Mouse (Mus musculus): Measurements from ENCODE around the gene Gm11639.

Gene Gm11639

GRCm38 (mm10) chr11:104685548-104685947 lies at the start of gene Gm11639:
Gene Gm11639 (plus strand): TSS chr11:104685707.
- in situ Hi-C loops (cut with MboI; ENCODE audit: unreplicated experiment in 2 of 2), result no loop called here

- in situ Hi-C loops (cut with MboI; ENCODE audit: unreplicated experiment in 2 of 2), result no loop called here
Measured at GRCm38 (mm10) chr11:104637010-104637409, 48.5 kb upstream of the Gm11639 start.

GRCm38 (mm10) chr11:104638006-104638405 lies 47.5 kb upstream of the Gm11639 start:
- in situ Hi-C loops (cut with MboI; ENCODE audit: unreplicated experiment in 2 of 2), result no loop called here

GRCm38 (mm10) chr11:104638906-104639305 lies 46.6 kb upstream of the Gm11639 start:
- in situ Hi-C loops (cut with MboI; ENCODE audit: unreplicated experiment in 2 of 2), result no loop called here

GRCm38 (mm10) chr11:104639634-104640033 lies 45.9 kb upstream of the Gm11639 start:
- in situ Hi-C loops (cut with MboI; ENCODE audit: unreplicated experiment in 2 of 2), result no loop called here

GRCm38 (mm10) chr11:104640894-104641293 lies 44.6 kb upstream of the Gm11639 start:
- in situ Hi-C loops (cut with MboI; ENCODE audit: unreplicated experiment in 2 of 2), result no loop called here

- in situ Hi-C loops (cut with MboI; ENCODE audit: unreplicated experiment in 2 of 2), result no loop called here
Measured at GRCm38 (mm10) chr11:104643236-104643635, 42.3 kb upstream of the Gm11639 start.

- in situ Hi-C loops (cut with MboI; ENCODE audit: unreplicated experiment in 2 of 2), result loop anchor here in 1 of 2 experiments (5.0 kb wide), 1 partner anchor 38 kb away; the partner anchor contains the start of gene Itgb3
Measured at GRCm38 (mm10) chr11:104645402-104645801, 40.1 kb upstream of the Gm11639 start.

- in situ Hi-C loops (cut with MboI; ENCODE audit: unreplicated experiment in 2 of 2), result loop anchor here in 1 of 2 experiments (5.0 kb wide), 1 partner anchor 39 kb away; the partner anchor contains the start of gene Itgb3
Measured at GRCm38 (mm10) chr11:104646173-104646572, 39.3 kb upstream of the Gm11639 start.

GRCm38 (mm10) chr11:104646611-104647010 lies 38.9 kb upstream of the Gm11639 start:
- in situ Hi-C loops (cut with MboI; ENCODE audit: unreplicated experiment in 2 of 2), result loop anchor here in 1 of 2 experiments (5.0 kb wide), 1 partner anchor 39 kb away; the partner anchor contains the start of gene Itgb3

GRCm38 (mm10) chr11:104647188-104647867 lies 38.2 kb upstream of the Gm11639 start:
- in situ Hi-C loops (cut with MboI; ENCODE audit: unreplicated experiment in 2 of 2), result loop anchor here in 1 of 2 experiments (5.0 kb wide), 1 partner anchor 40 kb away; the partner anchor contains the start of gene Itgb3

- in situ Hi-C loops (cut with MboI; ENCODE audit: unreplicated experiment in 2 of 2), result loop anchor here in 1 of 2 experiments (5.0 kb wide), 1 partner anchor 41 kb away; the partner anchor contains the start of gene Itgb3
Measured at GRCm38 (mm10) chr11:104648571-104648970, 36.9 kb upstream of the Gm11639 start.

- in situ Hi-C loops (cut with MboI; ENCODE audit: unreplicated experiment in 2 of 2), result no loop called here
Measured at GRCm38 (mm10) chr11:104660599-104660998, 24.9 kb upstream of the Gm11639 start.

- in situ Hi-C loops (cut with MboI; ENCODE audit: unreplicated experiment in 2 of 2), result no loop called here
Measured at GRCm38 (mm10) chr11:104661106-104661505, 24.4 kb upstream of the Gm11639 start.

- in situ Hi-C loops (cut with MboI; ENCODE audit: unreplicated experiment in 2 of 2), result no loop called here
Measured at GRCm38 (mm10) chr11:104661531-104662205, 23.8 kb upstream of the Gm11639 start.

- in situ Hi-C loops (cut with MboI; ENCODE audit: unreplicated experiment in 2 of 2), result no loop called here
Measured at GRCm38 (mm10) chr11:104662573-104662972, 22.9 kb upstream of the Gm11639 start.

GRCm38 (mm10) chr11:104663241-104663877 lies 22.1 kb upstream of the Gm11639 start:
- in situ Hi-C loops (cut with MboI; ENCODE audit: unreplicated experiment in 2 of 2), result no loop called here

GRCm38 (mm10) chr11:104663878-104664261 lies 21.6 kb upstream of the Gm11639 start:
- in situ Hi-C loops (cut with MboI; ENCODE audit: unreplicated experiment in 2 of 2), result no loop called here

- in situ Hi-C loops (cut with MboI; ENCODE audit: unreplicated experiment in 2 of 2), result no loop called here
Measured at GRCm38 (mm10) chr11:104664441-104664840, 21.1 kb upstream of the Gm11639 start.

GRCm38 (mm10) chr11:104667399-104667798 lies 18.1 kb upstream of the Gm11639 start:
- in situ Hi-C loops (cut with MboI; ENCODE audit: unreplicated experiment in 2 of 2), result no loop called here

GRCm38 (mm10) chr11:104673412-104673811 lies 12.1 kb upstream of the Gm11639 start:
- in situ Hi-C loops (cut with MboI; ENCODE audit: unreplicated experiment in 2 of 2), result no loop called here

Measured in v-Abl transformed pro-B cells (cell line).